Mouse (Mus musculus): ENCODE measurements around the gene Smad6. TPM values are rescaled to one million over a fixed set of nuclear protein-coding genes. Genes with fewer than 3 reads are reported as not detected.

Smad6 gene
- 10.0 and 10.8 TPM in 2 replicates for polyA plus RNA-seq (2015; fragmentation: Nextera tagmentation; extraction: Ambion mirVana)

DNA sequence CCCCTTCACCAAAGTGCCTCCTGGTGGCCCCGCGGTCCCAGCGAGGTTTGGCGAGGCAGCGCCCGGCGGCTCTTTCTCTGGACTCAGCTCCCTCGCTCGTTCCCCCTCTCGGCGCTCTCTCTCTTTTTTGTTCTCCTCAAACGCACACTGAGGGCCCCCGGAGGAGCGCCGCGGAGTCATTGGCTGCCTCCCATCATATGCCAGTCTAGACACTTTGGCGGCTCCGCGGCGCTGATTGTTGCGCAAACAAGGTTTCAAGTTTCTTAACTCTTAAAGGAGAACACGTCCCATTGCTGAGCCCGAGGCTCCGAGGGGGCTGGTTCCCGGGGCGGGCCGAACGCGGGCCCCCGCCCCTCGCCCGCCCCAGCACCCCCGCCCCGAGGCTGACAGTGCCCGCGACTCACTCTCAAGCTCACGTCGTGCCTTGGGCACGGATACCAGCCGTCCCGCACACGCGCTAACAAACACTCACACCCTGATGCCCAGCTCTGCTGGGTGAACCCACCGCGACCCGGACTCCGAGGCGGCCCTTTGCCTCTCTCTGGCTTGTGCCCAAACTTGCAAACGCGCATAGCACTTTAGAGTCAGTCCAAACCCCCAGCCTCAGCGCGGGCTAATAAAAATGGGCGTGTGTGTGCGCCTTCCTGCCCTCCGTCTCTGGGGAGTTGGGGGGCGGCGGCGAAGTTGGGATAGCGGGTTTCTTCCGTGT lies at the start of gene Smad6:
Gene Smad6, minus strand, starts transcription at position 207 of the 709 bp plus-strand sequence.
- Histone ChIP-seq H3K9ac (peak within 1 kb of the TSS; percentile 88), H3K36me3 (no peaks in the 10 kb centered on the region), H3K27me3 (replicated peaks) (no peaks in the 10 kb centered on the region), H3K4me3 (replicated peaks) (peak within 1 kb of the TSS; percentile 80), H3K9me3 (no peaks in the 10 kb centered on the region), H3K4me2 (peak within 1 kb of the TSS; percentile 95), H3K4me1 (peaks cover 37% of the 10 kb centered on the region), H3K27ac (peak within 1 kb of the TSS; percentile 99)
- peak; percentile 60 for ATAC-seq (ENCODE audit: insufficient read depth, low FRiP score, low read depth)
- WGBS = under 1% methylated on average over 60 of the region's 60 CpGs

DNA sequence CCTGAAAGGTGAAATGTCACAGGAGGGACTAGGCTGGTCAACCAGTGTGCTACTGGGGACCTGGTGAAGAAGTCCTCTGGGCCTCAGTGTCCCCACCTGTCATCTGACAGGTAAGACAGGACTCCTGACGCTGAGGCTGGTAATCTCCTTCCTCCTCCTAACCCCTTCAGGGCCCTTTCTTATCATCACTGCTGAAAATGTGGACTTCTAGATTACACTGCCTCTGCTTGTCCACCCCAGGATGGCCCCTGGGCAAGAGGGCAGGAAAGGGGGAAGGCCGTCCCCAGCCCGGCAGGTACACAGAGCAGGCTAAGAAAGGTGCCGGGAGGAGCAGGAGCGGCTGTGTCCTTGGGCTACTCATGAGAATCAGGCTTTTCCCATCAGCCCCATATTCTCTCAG lies 48.8 kb upstream of the Smad6 start:
- Histone ChIP-seq H3K4me1 (peaks cover 18% of the 10 kb centered on the region), H3K36me3 (no peaks in the 10 kb centered on the region), H3K9me3 (no peaks in the 10 kb centered on the region), H3K9ac (no peak overlapping the region), H3K4me3 (replicated peaks) (no peak overlapping the region), H3K27ac (no peak overlapping the region), H3K4me2 (no peak overlapping the region), H3K27me3 (replicated peaks) (no peaks in the 10 kb centered on the region)
- 65% methylated on average over 5 of the region's 5 CpGs for WGBS
- peak; percentile 75; the same call in 1 of the 2 replicates for ATAC-seq (ENCODE audit: insufficient read depth, low FRiP score, low read depth)

DNA sequence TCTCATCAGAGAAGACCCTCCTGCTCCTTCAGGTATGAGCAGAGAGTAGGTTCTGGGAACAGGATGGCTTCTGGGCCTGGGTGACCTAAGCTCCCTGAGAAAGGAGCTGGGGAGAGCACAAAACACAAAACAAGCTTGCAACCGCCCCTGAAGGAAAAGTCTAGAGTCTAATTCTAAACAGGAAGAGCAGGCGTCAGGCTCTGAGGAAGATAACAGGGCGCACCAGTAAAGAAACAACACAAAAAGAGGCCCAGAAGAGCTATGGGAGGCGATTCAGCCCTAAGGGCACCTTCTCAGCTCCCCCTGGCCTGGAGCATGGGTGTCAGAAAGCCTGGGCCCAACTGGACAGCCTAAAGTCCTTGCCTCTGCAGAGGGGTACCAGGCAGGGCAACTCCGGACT lies 47.3 kb upstream of the Smad6 start:
- no peaks in the 10 kb centered on the region for H3K27me3 ChIP-seq (replicated peaks)
- no peak overlapping the region for H3K27ac ChIP-seq
- H3K36me3 ChIP-seq = no peaks in the 10 kb centered on the region
- no peak for ATAC-seq (ENCODE audit: insufficient read depth, low FRiP score, low read depth)
- H3K9me3 ChIP-seq = no peaks in the 10 kb centered on the region
- no peak overlapping the region for H3K4me2 ChIP-seq
- H3K4me1 ChIP-seq = peaks cover 18% of the 10 kb centered on the region
- no peak overlapping the region for H3K9ac ChIP-seq
- 78% methylated on average over 5 of the region's 5 CpGs for WGBS
- H3K4me3 ChIP-seq (replicated peaks) = no peak overlapping the region

DNA sequence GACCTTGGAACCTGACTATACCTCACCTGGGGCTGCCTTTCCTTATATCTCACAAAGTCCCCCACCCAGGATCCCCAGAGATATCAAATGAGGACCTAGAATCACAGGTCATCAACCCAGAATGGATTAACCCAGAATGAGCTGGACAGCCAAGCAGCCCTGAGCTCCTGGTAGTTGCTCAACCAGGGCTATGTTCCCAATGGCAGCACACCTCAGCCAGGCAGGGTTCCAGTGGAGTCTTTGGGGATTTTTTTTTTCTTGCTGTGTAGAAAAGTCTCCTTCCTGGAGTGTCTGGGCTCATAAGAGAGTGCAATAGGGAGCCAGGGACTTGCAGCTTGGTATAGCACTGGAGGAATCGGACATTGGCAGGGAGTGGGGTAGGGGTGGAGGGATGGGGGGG lies 46.7 kb upstream of the Smad6 start:
- H3K27ac ChIP-seq = no peak overlapping the region
- 71% methylated on average over 1 of the region's 1 CpGs for WGBS
- no peaks in the 10 kb centered on the region for H3K36me3 ChIP-seq
- H3K4me3 ChIP-seq (replicated peaks) = no peak overlapping the region
- ATAC-seq (ENCODE audit: insufficient read depth, low FRiP score, low read depth) = no peak
- no peak overlapping the region for H3K9ac ChIP-seq
- peaks cover 18% of the 10 kb centered on the region for H3K4me1 ChIP-seq
- no peaks in the 10 kb centered on the region for H3K9me3 ChIP-seq
- H3K4me2 ChIP-seq = no peak overlapping the region
- H3K27me3 ChIP-seq (replicated peaks) = no peaks in the 10 kb centered on the region

DNA sequence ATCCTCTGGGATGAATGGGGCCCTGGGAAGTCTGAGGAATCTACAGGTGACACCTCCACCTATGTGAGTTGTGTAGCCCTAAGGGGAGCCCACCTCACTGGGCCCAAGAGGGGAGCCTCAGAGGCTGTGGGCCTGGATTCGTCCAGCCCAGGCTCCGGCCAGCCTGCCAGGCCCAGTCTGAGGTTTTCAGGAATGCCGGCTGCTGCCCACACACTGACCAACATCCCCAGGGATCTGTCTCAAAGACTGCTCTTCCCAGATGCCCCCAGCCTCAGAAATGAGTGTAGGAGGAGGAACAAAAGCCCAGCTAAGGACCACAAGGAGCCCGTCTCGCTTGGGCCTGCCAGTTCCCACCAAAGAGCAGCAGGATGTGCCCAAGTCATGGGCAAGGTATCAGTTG lies 45.9 kb upstream of the Smad6 start:
- no peaks in the 10 kb centered on the region for H3K9me3 ChIP-seq
- 90% methylated on average over 5 of the region's 5 CpGs for WGBS
- no peak for ATAC-seq (ENCODE audit: insufficient read depth, low FRiP score, low read depth)
- H3K4me1 ChIP-seq = peaks cover 18% of the 10 kb centered on the region
- no peaks in the 10 kb centered on the region for H3K36me3 ChIP-seq
- H3K9ac ChIP-seq = no peak overlapping the region
- H3K27me3 ChIP-seq (replicated peaks) = no peaks in the 10 kb centered on the region
- H3K4me2 ChIP-seq = no peak overlapping the region
- no peak overlapping the region for H3K4me3 ChIP-seq (replicated peaks)
- peak overlapping the region; percentile 90 for H3K27ac ChIP-seq

DNA sequence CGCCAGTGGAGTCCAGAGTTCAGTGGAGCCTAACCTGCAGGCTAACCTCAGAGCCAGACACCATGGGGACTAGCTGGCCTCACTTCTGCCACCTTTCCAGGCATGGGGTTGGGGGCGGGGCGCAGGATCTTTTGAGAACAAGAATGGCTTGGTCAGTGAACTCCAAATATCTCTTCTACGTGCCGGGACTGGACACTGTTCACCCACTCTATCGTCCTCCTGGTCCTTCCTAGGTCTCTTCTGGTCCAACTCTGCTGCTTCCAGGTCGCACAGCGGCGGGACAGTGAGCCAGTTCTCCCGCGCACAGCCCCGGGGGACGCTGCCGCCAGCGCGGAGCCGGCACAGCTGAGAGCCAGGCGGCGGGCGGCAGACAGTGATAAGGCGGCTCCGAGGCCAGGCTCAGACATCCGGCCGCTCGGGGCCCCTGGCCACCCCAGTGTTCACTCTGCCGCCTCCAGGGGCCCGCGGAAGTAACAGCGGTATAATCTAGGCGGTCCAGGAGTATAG lies 38.2 kb upstream of the Smad6 start:
- peak; percentile 91 for ATAC-seq (ENCODE audit: insufficient read depth, low FRiP score, low read depth)
- Histone ChIP-seq H3K9me3 (no peaks in the 10 kb centered on the region), H3K9ac (no peak overlapping the region; the same call in 1 of the 2 replicates), H3K27me3 (replicated peaks) (no peaks in the 10 kb centered on the region), H3K4me1 (peaks cover 19% of the 10 kb centered on the region), H3K4me3 (replicated peaks) (peak overlapping the region; percentile 27), H3K4me2 (peak overlapping the region; percentile 57), H3K36me3 (no peaks in the 10 kb centered on the region), H3K27ac (no peak overlapping the region)
- 7% methylated on average over 30 of the region's 30 CpGs for WGBS

DNA sequence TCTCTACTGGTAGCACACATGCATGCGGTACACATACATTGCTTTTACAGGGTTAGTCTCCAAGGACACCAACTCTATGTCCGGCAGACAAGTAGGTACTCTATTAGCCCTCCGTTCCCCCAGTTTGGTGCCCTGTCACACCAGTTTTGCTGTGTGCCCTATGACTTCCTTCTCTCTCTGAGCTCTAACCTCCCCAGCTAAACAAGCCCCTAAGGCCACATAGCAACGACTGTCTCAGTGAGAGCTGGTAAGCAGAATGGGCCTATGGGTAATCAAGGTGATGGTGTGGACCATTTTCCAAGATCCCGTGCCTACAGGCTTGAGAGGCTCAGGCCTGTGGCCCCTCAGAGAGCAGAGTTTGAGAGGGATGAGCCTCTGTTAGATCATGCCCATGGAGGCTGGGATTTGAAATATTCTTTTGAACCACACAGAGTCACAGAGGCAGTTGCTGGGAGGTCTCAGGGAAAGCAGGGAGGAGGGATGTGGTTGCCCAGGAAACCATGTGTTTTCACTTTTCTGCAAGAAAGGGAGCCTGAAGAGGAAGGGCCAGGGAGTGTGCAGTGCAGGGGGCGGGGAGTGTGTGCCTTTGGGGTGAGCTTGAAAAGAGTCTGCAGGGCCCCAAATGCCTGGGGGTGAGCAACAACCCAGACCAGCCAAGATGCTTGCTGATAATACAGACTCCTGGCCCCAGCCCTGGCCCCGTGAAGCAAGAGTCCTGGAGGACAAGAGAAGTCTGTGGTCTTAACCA lies 36.2 kb upstream of the Smad6 start:
- Histone ChIP-seq H3K27ac (no peak overlapping the region), H3K4me3 (replicated peaks) (no peak overlapping the region), H3K9ac (no peak overlapping the region), H3K9me3 (no peaks in the 10 kb centered on the region), H3K36me3 (no peaks in the 10 kb centered on the region), H3K27me3 (replicated peaks) (no peaks in the 10 kb centered on the region), H3K4me1 (peaks cover 19% of the 10 kb centered on the region), H3K4me2 (no peak overlapping the region)
- 61% methylated on average over 7 of the region's 7 CpGs for WGBS
- ATAC-seq (ENCODE audit: insufficient read depth, low FRiP score, low read depth) = no peak

DNA sequence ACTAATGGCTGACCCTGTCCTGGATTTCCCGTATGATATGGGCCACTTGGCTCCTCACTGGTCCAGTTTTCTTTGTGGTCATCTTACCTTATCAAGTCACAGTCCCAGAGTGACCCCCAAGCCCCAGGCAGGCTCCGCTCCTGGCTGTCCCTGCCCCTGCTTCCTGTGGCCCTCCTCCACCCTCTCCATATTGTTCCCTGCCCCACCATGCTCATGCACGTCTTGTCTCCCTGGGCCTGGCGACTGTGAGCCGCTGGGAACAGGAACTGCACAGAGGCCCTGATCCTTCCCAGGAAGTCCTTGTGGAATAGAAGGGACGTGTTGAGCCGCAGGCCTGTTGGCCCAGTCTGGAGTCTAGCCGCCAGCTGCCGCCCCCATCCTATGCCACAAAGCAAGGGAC lies 33.3 kb upstream of the Smad6 start:
- Histone ChIP-seq H3K4me3 (replicated peaks) (no peak overlapping the region), H3K27me3 (replicated peaks) (no peaks in the 10 kb centered on the region), H3K4me1 (peaks cover 12% of the 10 kb centered on the region), H3K9me3 (no peaks in the 10 kb centered on the region), H3K27ac (no peak overlapping the region), H3K36me3 (no peaks in the 10 kb centered on the region), H3K4me2 (no peak overlapping the region), H3K9ac (no peak overlapping the region)
- ATAC-seq (ENCODE audit: insufficient read depth, low FRiP score, low read depth) = no peak
- WGBS = 70% methylated on average over 9 of the region's 9 CpGs

DNA sequence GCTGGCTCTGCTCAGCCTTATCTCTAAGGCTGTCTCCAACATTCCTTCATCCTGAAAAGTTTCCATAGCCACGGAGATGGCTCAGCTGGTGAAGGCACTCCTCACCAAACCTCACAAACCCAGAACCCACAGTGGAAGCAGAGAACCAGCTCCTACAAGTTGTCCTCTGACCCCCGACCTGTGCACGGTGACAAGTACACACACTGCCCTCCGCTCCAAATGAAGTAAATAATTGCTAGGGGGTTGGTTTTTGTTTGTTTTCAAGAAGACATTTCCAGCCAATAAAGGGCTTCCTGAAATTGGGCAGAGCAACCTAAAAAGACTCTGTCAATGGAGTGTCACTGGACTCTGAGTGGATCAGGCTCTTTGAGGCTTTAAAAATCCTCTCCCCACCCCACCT lies 31.9 kb upstream of the Smad6 start:
- Histone ChIP-seq H3K9me3 (no peaks in the 10 kb centered on the region), H3K4me3 (replicated peaks) (no peak overlapping the region), H3K4me1 (peaks cover 8% of the 10 kb centered on the region), H3K27ac (no peak overlapping the region), H3K4me2 (no peak overlapping the region), H3K27me3 (replicated peaks) (no peaks in the 10 kb centered on the region), H3K9ac (no peak overlapping the region), H3K36me3 (no peaks in the 10 kb centered on the region)
- 29% methylated on average over 4 of the region's 4 CpGs for WGBS
- ATAC-seq (ENCODE audit: insufficient read depth, low FRiP score, low read depth) = no peak

DNA sequence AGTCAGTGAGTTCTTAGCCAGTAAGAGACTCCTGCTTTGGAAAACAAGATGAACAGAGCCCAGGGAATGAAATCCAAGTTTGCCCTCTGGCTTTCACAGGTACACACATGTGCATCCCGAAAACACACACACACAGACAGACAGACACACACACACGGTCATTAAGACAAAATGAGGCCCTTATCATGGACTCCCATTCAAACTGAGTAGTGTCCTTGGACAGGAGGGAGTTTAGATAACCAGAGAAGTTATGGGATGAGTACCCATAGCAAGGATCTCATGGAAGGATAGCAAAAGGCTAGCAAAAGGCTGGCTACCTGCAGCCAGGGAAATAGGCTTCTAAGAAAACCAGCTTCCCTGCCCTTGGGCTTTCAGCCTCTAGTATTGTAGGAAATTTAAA lies 29.4 kb upstream of the Smad6 start:
- H3K4me2 ChIP-seq = no peak overlapping the region
- H3K4me1 ChIP-seq = no peaks in the 10 kb centered on the region
- no peaks in the 10 kb centered on the region for H3K9me3 ChIP-seq
- H3K27me3 ChIP-seq (replicated peaks) = no peaks in the 10 kb centered on the region
- no peak overlapping the region for H3K9ac ChIP-seq
- H3K4me3 ChIP-seq (replicated peaks) = no peak overlapping the region
- no peak overlapping the region for H3K27ac ChIP-seq
- WGBS = 92% methylated on average over 2 of the region's 2 CpGs
- H3K36me3 ChIP-seq = no peaks in the 10 kb centered on the region
- no peak for ATAC-seq (ENCODE audit: insufficient read depth, low FRiP score, low read depth)

DNA sequence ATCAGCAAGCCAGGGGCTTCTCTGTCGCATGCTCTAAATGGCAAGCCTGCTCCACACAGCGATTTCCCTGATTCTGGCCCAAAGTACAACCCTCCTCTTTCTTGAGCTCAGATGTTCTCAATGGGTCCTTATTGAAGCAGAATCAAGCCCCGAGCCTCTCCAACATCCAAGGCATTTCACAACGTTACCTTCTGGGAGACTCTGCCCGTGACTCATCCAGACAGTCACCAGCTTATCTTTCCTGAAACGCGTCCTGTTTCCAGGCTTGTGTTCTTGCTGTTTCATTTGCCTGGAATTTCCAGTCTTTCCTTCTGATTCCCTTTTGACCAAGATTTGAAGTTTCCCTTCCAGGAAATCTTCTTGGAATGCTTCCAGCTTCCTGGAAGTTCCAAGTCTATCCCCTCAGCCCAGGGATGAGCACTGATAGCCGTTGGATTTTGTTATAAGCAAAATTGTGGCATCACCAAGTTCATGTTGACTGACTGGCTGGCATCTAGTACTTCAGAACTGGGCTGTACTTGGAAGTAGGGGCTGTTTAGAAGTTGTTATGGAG lies 28.7 kb upstream of the Smad6 start:
- peak overlapping the region; percentile 40 for H3K4me3 ChIP-seq (replicated peaks)
- H3K4me1 ChIP-seq = peaks cover 2% of the 10 kb centered on the region; the same call in 1 of the 2 replicates
- H3K9ac ChIP-seq = no peak overlapping the region
- no peaks in the 10 kb centered on the region for H3K36me3 ChIP-seq
- ATAC-seq (ENCODE audit: insufficient read depth, low FRiP score, low read depth) = no peak
- peak overlapping the region; percentile 58 for H3K4me2 ChIP-seq
- peak overlapping the region; percentile 62; the same call in 1 of the 2 replicates for H3K27ac ChIP-seq
- WGBS = 34% methylated on average over 8 of the region's 8 CpGs
- H3K27me3 ChIP-seq (replicated peaks) = no peaks in the 10 kb centered on the region
- H3K9me3 ChIP-seq = no peaks in the 10 kb centered on the region
